Mouse (Mus musculus): Measurements from ENCODE around the gene Spata16. TPM values are rescaled to one million over a fixed set of nuclear protein-coding genes. Genes with fewer than 3 reads are reported as not detected.

Gene Spata16
- polyA plus RNA-seq, 1 experiment from 2014 or later: not detected

DNA sequence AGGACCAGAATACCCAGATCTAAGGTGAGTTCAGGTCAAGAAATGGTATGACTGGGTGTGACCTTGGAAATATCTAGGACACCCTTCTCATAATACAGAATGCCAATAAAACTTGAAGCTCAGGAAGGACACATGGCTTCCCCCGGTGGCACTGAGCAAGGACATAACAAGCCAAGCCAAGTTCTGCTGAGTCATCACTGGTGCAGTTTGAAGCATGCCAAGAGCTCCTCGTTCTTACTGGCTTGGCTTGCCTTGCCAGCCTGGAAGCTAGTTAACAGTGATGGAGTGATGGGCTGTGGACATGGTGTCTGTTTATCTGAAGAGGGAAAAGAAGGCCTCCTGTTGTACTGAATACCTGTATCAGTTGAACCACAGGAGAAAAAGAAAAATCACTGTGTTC lies 342.2 kb downstream of the Spata16 start:
- no peaks in the 10 kb centered on the region for H3K36me3 ChIP-seq (ENCODE audit: control insufficient read depth, insufficient read depth)
- no peak for ATAC-seq
- WGBS: 69% methylated on average over 2 of the region's 2 CpGs
- no peak for TF ChIP-seq CTCF (IDR thresholded peaks at IDR 0.05; ENCODE audit: low read depth)
- H3K9me3 ChIP-seq (ENCODE audit: control insufficient read depth): no peaks in the 10 kb centered on the region
- no peaks in the 10 kb centered on the region for H3K27me3 ChIP-seq (replicated peaks; ENCODE audit: control insufficient read depth, insufficient read depth, low read length)
- H3K9ac ChIP-seq (ENCODE audit: low read depth, low read length): no peak overlapping the region
- H3K27ac ChIP-seq (ENCODE audit: low read depth, low read length): no peak overlapping the region
- H3K4me2 ChIP-seq (replicated peaks; ENCODE audit: low read depth): no peak overlapping the region
- no peaks in the 10 kb centered on the region for H3K4me1 ChIP-seq (replicated peaks; ENCODE audit: control insufficient read depth, insufficient read depth, low read length)
- no peak overlapping the region for H3K4me3 ChIP-seq (ENCODE audit: low read depth, low read length)

DNA sequence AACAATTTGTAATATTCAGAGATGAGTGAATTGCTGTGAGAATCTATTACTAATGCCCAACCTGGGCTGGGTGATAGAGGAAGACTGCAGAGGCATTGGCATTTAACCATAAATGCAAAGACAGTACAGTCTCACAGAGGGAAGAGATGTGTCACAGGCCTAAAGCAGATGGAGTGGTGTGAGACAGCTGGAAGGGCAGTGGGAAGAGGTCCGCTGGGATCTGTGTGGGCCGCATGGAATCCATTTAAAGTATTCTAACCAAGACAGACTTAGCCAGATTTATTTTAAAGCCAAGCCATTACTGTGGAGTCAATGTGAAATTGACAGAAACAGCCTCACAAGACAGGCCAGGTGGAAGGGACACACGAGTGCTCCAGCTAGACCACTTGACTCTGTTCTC lies 343.0 kb downstream of the Spata16 start:
- no peak for ATAC-seq
- H3K4me2 ChIP-seq (replicated peaks; ENCODE audit: low read depth): no peak overlapping the region
- 91% methylated on average over 3 of the region's 3 CpGs for WGBS
- no peaks in the 10 kb centered on the region for H3K9me3 ChIP-seq (ENCODE audit: control insufficient read depth)
- H3K36me3 ChIP-seq (ENCODE audit: control insufficient read depth, insufficient read depth): no peaks in the 10 kb centered on the region
- no peak overlapping the region for H3K4me3 ChIP-seq (ENCODE audit: low read depth, low read length)
- no peaks in the 10 kb centered on the region for H3K4me1 ChIP-seq (replicated peaks; ENCODE audit: control insufficient read depth, insufficient read depth, low read length)
- H3K27me3 ChIP-seq (replicated peaks; ENCODE audit: control insufficient read depth, insufficient read depth, low read length): no peaks in the 10 kb centered on the region
- H3K27ac ChIP-seq (ENCODE audit: low read depth, low read length): no peak overlapping the region
- no peak for TF ChIP-seq CTCF (IDR thresholded peaks at IDR 0.05; ENCODE audit: low read depth)
- no peak overlapping the region for H3K9ac ChIP-seq (ENCODE audit: low read depth, low read length)

DNA sequence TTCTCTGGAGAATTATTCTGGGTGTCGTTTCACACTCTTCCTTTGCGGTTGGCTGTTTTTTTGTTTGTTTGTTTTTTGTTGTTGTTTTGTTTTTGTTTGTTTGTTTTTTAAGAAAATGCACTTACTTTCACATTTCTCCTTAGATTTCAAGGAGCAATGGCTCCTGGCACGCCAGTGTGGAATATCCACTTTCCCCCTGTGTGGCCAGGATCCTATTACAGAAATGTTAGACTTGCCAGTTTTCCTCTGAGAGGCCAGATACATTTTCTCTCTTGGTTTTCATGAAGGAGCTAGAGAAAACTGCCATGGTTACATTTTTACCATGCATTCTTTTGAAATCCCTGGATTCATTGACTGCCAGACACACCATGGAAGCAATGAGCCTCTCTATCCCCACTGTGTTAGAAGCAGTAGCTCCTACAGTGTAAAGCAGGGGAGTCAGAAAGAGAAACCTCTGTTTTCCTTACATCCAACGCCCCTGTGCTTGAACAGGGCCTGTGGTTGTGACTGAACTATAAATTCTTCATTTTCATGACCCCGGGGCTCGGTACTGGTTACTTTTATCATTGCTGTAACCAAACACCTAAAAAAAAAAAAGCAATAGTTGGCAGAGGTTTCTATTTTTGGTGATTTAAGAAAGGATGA lies 344.7 kb downstream of the Spata16 start:
- ATAC-seq: no peak
- Histone ChIP-seq H3K9ac (ENCODE audit: low read depth, low read length) (no peak overlapping the region), H3K36me3 (ENCODE audit: control insufficient read depth, insufficient read depth) (no peaks in the 10 kb centered on the region), H3K4me2 (replicated peaks; ENCODE audit: low read depth) (no peak overlapping the region), H3K27ac (ENCODE audit: low read depth, low read length) (no peak overlapping the region), H3K9me3 (ENCODE audit: control insufficient read depth) (no peaks in the 10 kb centered on the region), H3K27me3 (replicated peaks; ENCODE audit: control insufficient read depth, insufficient read depth, low read length) (no peaks in the 10 kb centered on the region), H3K4me1 (replicated peaks; ENCODE audit: control insufficient read depth, insufficient read depth, low read length) (no peaks in the 10 kb centered on the region), H3K4me3 (ENCODE audit: low read depth, low read length) (no peak overlapping the region)
- 77% methylated on average over 6 of the region's 6 CpGs for WGBS
- no peak for TF ChIP-seq CTCF (IDR thresholded peaks at IDR 0.05; ENCODE audit: low read depth)

DNA sequence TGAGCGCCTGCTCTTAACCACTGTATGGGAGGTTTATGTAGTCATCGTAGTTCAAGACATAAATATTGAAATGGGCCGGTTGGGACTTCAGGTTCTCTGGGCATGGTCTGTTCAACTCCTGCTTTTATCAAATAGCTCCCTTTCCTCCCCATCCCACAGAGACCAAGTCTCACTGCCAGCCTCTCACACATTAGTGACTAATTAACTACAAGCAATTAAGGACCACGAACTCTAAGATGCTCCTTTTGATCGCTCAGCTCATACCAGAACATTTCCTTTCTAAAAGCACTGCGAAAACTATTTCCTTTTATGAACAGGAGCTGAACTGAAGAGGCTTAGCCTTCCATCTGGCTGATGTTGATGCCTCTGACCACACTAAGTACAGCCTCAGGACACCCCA lies 346.3 kb downstream of the Spata16 start:
- Histone ChIP-seq H3K27ac (ENCODE audit: low read depth, low read length) (no peak overlapping the region), H3K9me3 (ENCODE audit: control insufficient read depth) (no peaks in the 10 kb centered on the region), H3K9ac (ENCODE audit: low read depth, low read length) (no peak overlapping the region), H3K4me2 (replicated peaks; ENCODE audit: low read depth) (no peak overlapping the region), H3K4me3 (ENCODE audit: low read depth, low read length) (no peak overlapping the region), H3K27me3 (replicated peaks; ENCODE audit: control insufficient read depth, insufficient read depth, low read length) (no peaks in the 10 kb centered on the region), H3K36me3 (ENCODE audit: control insufficient read depth, insufficient read depth) (no peaks in the 10 kb centered on the region), H3K4me1 (replicated peaks; ENCODE audit: control insufficient read depth, insufficient read depth, low read length) (no peaks in the 10 kb centered on the region)
- no peak for ATAC-seq
- no peak for TF ChIP-seq CTCF (IDR thresholded peaks at IDR 0.05; ENCODE audit: low read depth)
- WGBS: 78% methylated on average over 6 of the region's 6 CpGs

DNA sequence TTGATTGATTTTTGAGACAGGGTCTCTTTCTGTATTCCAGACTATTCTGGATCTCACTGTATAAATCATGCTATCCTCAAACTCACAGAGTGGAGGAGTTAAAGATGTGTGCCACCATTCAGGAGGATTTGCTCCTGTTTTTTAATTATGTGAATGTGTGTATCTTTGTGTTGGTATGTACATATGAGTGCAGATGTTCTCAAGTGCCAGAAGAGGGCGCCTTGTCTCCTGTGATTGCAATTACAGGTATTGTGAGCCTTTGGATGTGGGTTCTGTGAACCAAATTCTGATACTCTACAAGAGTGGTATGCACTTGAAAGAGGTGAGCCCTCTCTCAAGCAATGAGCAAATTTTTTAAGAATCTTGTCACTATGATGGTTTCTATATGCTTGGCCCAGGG lies 369.4 kb downstream of the Spata16 start:
- no peak overlapping the region for H3K9ac ChIP-seq (ENCODE audit: low read depth, low read length)
- ATAC-seq: no peak
- H3K27me3 ChIP-seq (replicated peaks; ENCODE audit: control insufficient read depth, insufficient read depth, low read length): no peaks in the 10 kb centered on the region
- 48% methylated on average over 1 of the region's 1 CpGs for WGBS
- no peaks in the 10 kb centered on the region for H3K36me3 ChIP-seq (ENCODE audit: control insufficient read depth, insufficient read depth)
- 0 out of 2 replicates have a peak, but pooled peaks cover 4% of the 10 kb centered on the region for H3K9me3 ChIP-seq (ENCODE audit: control insufficient read depth)
- TF ChIP-seq CTCF (IDR thresholded peaks at IDR 0.05; ENCODE audit: low read depth): no peak
- H3K27ac ChIP-seq (ENCODE audit: low read depth, low read length): no peak overlapping the region
- H3K4me2 ChIP-seq (replicated peaks; ENCODE audit: low read depth): no peak overlapping the region
- H3K4me3 ChIP-seq (ENCODE audit: low read depth, low read length): no peak overlapping the region
- no peaks in the 10 kb centered on the region for H3K4me1 ChIP-seq (replicated peaks; ENCODE audit: control insufficient read depth, insufficient read depth, low read length)

DNA sequence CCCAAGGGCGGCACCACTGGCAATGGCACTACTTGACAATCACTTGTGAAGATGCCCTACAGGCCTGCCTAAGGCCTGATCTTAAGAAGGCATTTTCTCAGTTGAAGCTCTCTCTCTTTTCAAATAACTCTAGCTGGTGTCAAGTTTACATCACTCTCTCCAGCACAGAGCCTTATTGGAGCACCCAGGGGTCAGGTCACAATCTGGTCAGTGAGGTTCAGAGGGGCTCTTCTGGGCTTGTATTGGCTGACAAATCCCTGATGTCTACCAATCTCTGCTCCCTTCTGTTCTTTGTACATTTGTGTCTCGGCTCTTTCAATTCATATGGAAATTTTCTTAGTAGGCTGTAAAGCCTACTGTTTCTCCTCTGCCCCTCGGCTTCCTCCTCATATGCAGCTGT lies 390.5 kb downstream of the Spata16 start:
- H3K27me3 ChIP-seq (replicated peaks; ENCODE audit: control insufficient read depth, insufficient read depth, low read length): no peaks in the 10 kb centered on the region
- H3K4me3 ChIP-seq (ENCODE audit: low read depth, low read length): no peak overlapping the region
- no peak overlapping the region for H3K4me2 ChIP-seq (replicated peaks; ENCODE audit: low read depth)
- no peak for ATAC-seq
- no peak for TF ChIP-seq CTCF (IDR thresholded peaks at IDR 0.05; ENCODE audit: low read depth)
- no peak overlapping the region for H3K27ac ChIP-seq (ENCODE audit: low read depth, low read length)
- no peaks in the 10 kb centered on the region for H3K9me3 ChIP-seq (ENCODE audit: control insufficient read depth)
- H3K36me3 ChIP-seq (ENCODE audit: control insufficient read depth, insufficient read depth): no peaks in the 10 kb centered on the region
- WGBS: 92% methylated on average over 3 of the region's 3 CpGs
- H3K4me1 ChIP-seq (replicated peaks; ENCODE audit: control insufficient read depth, insufficient read depth, low read length): no peaks in the 10 kb centered on the region
- H3K9ac ChIP-seq (ENCODE audit: low read depth, low read length): no peak overlapping the region

DNA sequence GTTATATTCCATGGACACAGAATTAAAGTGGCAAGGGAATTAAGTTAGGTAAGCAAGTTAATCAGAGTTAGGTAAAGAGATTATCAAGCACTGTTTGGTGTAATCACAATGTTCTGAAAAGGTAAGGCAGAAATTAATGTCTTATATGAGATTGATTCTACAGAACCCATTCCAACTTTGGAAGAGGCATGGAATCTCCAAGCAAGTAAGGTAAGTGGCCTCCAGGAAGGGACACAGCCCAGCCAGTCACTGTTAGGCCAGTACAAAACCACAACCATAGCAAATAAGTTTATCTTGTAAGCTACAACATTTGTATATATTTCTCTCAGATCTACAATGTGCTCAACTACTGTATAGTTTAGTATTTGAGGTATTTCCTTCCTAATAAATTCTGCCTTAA lies 391.1 kb downstream of the Spata16 start:
- no peak overlapping the region for H3K4me3 ChIP-seq (ENCODE audit: low read depth, low read length)
- H3K4me1 ChIP-seq (replicated peaks; ENCODE audit: control insufficient read depth, insufficient read depth, low read length): no peaks in the 10 kb centered on the region
- H3K27me3 ChIP-seq (replicated peaks; ENCODE audit: control insufficient read depth, insufficient read depth, low read length): no peaks in the 10 kb centered on the region
- no peak overlapping the region for H3K27ac ChIP-seq (ENCODE audit: low read depth, low read length)
- ATAC-seq: no peak
- no peak overlapping the region for H3K9ac ChIP-seq (ENCODE audit: low read depth, low read length)
- no peaks in the 10 kb centered on the region for H3K36me3 ChIP-seq (ENCODE audit: control insufficient read depth, insufficient read depth)
- no peaks in the 10 kb centered on the region for H3K9me3 ChIP-seq (ENCODE audit: control insufficient read depth)
- TF ChIP-seq CTCF (IDR thresholded peaks at IDR 0.05; ENCODE audit: low read depth): no peak
- no peak overlapping the region for H3K4me2 ChIP-seq (replicated peaks; ENCODE audit: low read depth)

All from intestine, postnatal 0 days (tissue).